Comparison of ENCODE assay signal across 9 mouse cellular contexts in the genomic region with DNA sequence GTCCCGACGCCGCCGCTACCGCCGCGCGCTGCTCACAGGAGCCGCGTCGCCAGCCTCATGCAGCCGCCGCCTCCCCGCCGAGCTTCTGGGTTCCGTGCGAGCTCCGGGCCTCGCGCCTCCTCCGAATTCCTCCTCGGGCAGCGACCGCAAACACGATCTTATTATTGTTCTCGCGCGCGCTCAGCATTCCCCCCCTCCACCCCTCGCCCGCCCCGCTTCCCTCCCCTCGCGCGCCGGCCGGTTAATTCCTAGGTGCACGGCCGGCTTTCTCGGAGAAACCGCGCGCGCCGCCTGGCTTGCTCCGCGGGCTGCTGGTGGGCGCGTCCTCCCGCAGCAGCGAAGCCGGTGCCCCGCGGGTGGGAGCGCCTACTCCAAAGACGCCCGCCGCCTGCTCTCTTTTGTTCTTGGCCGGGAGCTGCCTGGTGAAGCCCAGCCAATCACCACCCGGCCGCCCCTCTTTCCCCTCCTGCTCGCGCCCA. TPM values are rescaled to one million over a fixed set of nuclear protein-coding genes. Genes with fewer than 3 reads are reported as not detected.
DNase-seq lines count a peak whose midpoint lies in the region; TF ChIP-seq lines count a peak whose summit lies in the region.
"Had no signal": no experiment of that assay in that cellular context is flagged by ENCODE, and none has a peak within 500 bp of the region (broad histone marks: within the 10 kb centered on the region; RNA-seq: fewer than 3 reads in every experiment).

A gene (minus strand): TSS at position 207 of the 479 bp plus-strand sequence.

- H3K27me3 ChIP-seq in hindbrain, embryonic 10.5 days (ENCODE audit: insufficient read depth, poor library complexity, severe bottlenecking): peaks cover 22% of the 10 kb centered on the region

- peak within 1 kb of the TSS; percentile 81 for H3K4me3 ChIP-seq in hindbrain, embryonic 10.5 days
- peak within 1 kb of the TSS; percentile 50 for H3K4me3 ChIP-seq in lung, adult 2 months (replicated peaks; ENCODE audit: extremely low read depth, low read depth, low read length)
- H3K4me3 ChIP-seq: erythroblast, embryonic 14.5 days had no signal

- no peaks in the 10 kb centered on the region for H3K36me3 ChIP-seq in hindbrain, embryonic 10.5 days

- no peaks in the 10 kb centered on the region for H3K9me3 ChIP-seq in hindbrain, embryonic 10.5 days

- H3K27ac ChIP-seq in hindbrain, embryonic 10.5 days: peak within 1 kb of the TSS; percentile 98

- no peak for TF ChIP-seq CTCF in lung, adult 2 months (IDR thresholded peaks at IDR 0.05; ENCODE audit: insufficient read depth, low read length)

- TF ChIP-seq POLR2A in lung, adult 2 months (IDR thresholded peaks at IDR 0.05; ENCODE audit: borderline replicate concordance, extremely low read depth, low read depth, low read length): 0 out of 2 replicates have a peak, but pooled peaks have one; percentile 29

- DNase-seq in NIH3T3 (ENCODE audit: low read depth): peak; percentile 94
- DNase-seq in cerebellum, adult 8-10 months: peak; percentile 79
- peak; percentile 44 to 81 for DNase-seq in frontal cortex, adult 2 months (ENCODE audit: extremely low spot score in 1 of 2, low spot score in 1 of 2)
- DNase-seq in hindbrain, embryonic 10.5 days (ENCODE audit: low spot score): peak; percentile 85
- peak; percentile 35 for DNase-seq in layer of hippocampus, adult 9-10 months (ENCODE audit: low spot score)
- DNase-seq in lung, adult 2 months: no peak
- peak; percentile 88 for DNase-seq in retina, embryonic 14.5 days (ENCODE audit: low spot score)
- DNase-seq in urinary bladder, postnatal 10 days (ENCODE audit: low spot score): peak; percentile 41

- H3K4me1 ChIP-seq in hindbrain, embryonic 10.5 days (replicated peaks): peaks cover 24% of the 10 kb centered on the region
- H3K4me1 ChIP-seq in lung, adult 2 months (ENCODE audit: control insufficient read depth, insufficient read depth, low read length): peaks cover 6% of the 10 kb centered on the region

- WGBS in hindbrain, embryonic 10.5 days: under 1% methylated on average over 63 of the region's 63 CpGs
- WGBS in lung, adult 2 months: 1% methylated on average over 63 of the region's 63 CpGs

RNA-seq across cellular contexts. Expression of the gene that starts here (rescaled TPM):
- polyA plus RNA-seq in frontal cortex, adult 2 months (2012; rRNA removed): 45.8 and 48.8 TPM in 2 replicates
- polyA plus RNA-seq in hindbrain, embryonic 10.5 days (2016; fragmentation: Nextera tagmentation; extraction: Ambion mirVana): 20.8 and 23.4 TPM in 2 replicates
- polyA plus RNA-seq in lung, adult 2 months (2012; rRNA removed): 3.5 and 3.6 TPM in 2 replicates
- polyA plus RNA-seq: erythroblast, embryonic 14.5 days had no signal
